Mouse (Mus musculus) heart, postnatal 0 days (tissue): ENCODE measurements around the gene Pacsin1.

Source experiments
- CTCF ChIP-seq: IDR thresholded peaks from 2 replicates; pipeline ENCODE4 v1.5.1; 2016; ENCODE audit warnings: antibody characterized with exemption, control low read depth, low read depth
- EP300 ChIP-seq: IDR thresholded peaks from 2 replicates; pipeline ENCODE4 v1.6.1; 2016; ENCODE audit warnings: antibody characterized with exemption, low read depth

DNA sequence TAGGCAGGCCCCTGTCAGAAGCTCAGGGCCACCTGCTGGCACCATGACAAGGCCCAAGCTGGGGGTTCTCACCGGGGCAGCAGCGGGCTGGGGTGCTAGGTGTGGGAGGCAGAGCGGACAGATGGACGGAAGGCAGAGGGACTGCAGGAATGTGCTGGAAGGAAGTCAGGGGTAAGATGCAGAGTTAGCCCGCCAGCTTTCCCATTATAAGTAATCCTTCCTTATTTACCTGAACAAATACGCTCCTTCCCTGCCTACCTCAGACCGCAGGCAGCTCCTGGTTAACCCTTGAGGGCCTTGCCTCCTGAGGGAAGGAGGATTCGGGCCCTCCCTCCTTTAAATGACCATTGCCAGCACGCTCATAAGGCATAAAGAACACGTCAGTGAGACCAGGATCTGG lies 73.5 kb downstream of the Pacsin1 start, which contains the start of gene Spdef:
- no peak for TF ChIP-seq EP300
- TF ChIP-seq CTCF: no peak
